Mouse (Mus musculus) bone marrow, adult 2 months (tissue): ENCODE measurements at regions not wholly inside any gene's neighbourhood (a gene's known extent, or its start where the extent isn't known, plus 50 kb on each side); places are given as distances from the start of the nearest gene placed in this dataset.

Source experiments
- CTCF ChIP-seq: fragments of 200-500 bp; IDR thresholded peaks from 2 replicates; pipeline ENCODE4 v1.5.1; 2011; ENCODE audit warnings: low read length, control low read depth; ENCODE audit not compliant: control insufficient read depth, insufficient read depth
- POLR2A ChIP-seq: fragments of 200-500 bp; IDR thresholded peaks from 2 replicates; pipeline ENCODE4 v1.6.1; 2011; ENCODE audit warnings: low read depth, mild to moderate bottlenecking, control low read depth, low read length, borderline replicate concordance; ENCODE audit not compliant: control insufficient read depth

- no peak for TF ChIP-seq CTCF
- TF ChIP-seq POLR2A, result no peak
These were observed 73.6 kb upstream of the Sh3bp4 start for GRCm38 (mm10) chr1:88996657-88997056.
